Mouse (Mus musculus) erythroblast, embryonic 14.5 days (primary cell): ENCODE data around the gene Rexo5. TPM values are rescaled to one million over a fixed set of nuclear protein-coding genes. Genes with fewer than 3 reads are reported as not detected.

Experiments used
- H3K27me3 ChIP-seq: 2 replicates; pipeline ENCODE4 v1.6.1; 2012; ENCODE audit warnings: inconsistent platforms; ENCODE audit not compliant: control insufficient read depth
- H3K36me3 ChIP-seq: 2 replicates; pipeline ENCODE4 v1.6.1; 2012; ENCODE audit warnings: mild to moderate bottlenecking, inconsistent platforms; ENCODE audit not compliant: control insufficient read depth
- H3K4me1 ChIP-seq: 2 replicates; pipeline ENCODE4 v1.6.1; 2012; ENCODE audit warnings: inconsistent platforms; ENCODE audit not compliant: control insufficient read depth
- H3K4me3 ChIP-seq: replicated peaks from 2 replicates; pipeline ENCODE3; 2012; ENCODE audit warnings: moderate library complexity, mild to moderate bottlenecking, inconsistent platforms
- H3K9me3 ChIP-seq: 2 replicates; pipeline ENCODE4 v1.6.1; 2012; ENCODE audit warnings: low read length, inconsistent platforms, mixed read lengths; ENCODE audit not compliant: control insufficient read depth
- GATA1 ChIP-seq: IDR thresholded peaks from 2 replicates; pipeline ENCODE4 v1.6.1; 2012; ENCODE audit warnings: low read length, inconsistent platforms, mixed read lengths
- TAL1 ChIP-seq: IDR thresholded peaks from 3 replicates; pipeline ENCODE4 v1.6.1; 2012; ENCODE audit warnings: low read length, inconsistent platforms, mixed read lengths
- polyA plus RNA-seq: library from polyadenylated mRNA; stranded (reverse); fragments of >175 nt; gene quantifications from 2 replicates; pipeline ENCODE4 v1.2.3, GENCODE M21; 2012

Rexo5 gene
- polyA plus RNA-seq, 1 experiment, result 0.24 TPM

GRCm38 (mm10) chr7:119866136-119866535 is 72.3 kb downstream of the Rexo5 start:
- no peak overlapping the region for H3K4me3 ChIP-seq
- peaks cover 20% of the 10 kb centered on the region for H3K4me1 ChIP-seq
- TF ChIP-seq TAL1, result no peak
- TF ChIP-seq GATA1, result no peak
- no peaks in the 10 kb centered on the region for H3K9me3 ChIP-seq
- H3K36me3 ChIP-seq, result no peaks in the 10 kb centered on the region
- H3K27me3 ChIP-seq, result no peaks in the 10 kb centered on the region

- no peaks in the 10 kb centered on the region for H3K4me1 ChIP-seq
- no peaks in the 10 kb centered on the region for H3K36me3 ChIP-seq
- H3K4me3 ChIP-seq, result no peak overlapping the region
- TF ChIP-seq TAL1 (no peak), GATA1 (no peak)
- no peaks in the 10 kb centered on the region for H3K27me3 ChIP-seq
- no peaks in the 10 kb centered on the region for H3K9me3 ChIP-seq
These were observed 78.4 kb downstream of the Rexo5 start for GRCm38 (mm10) chr7:119872204-119872603.

DNA sequence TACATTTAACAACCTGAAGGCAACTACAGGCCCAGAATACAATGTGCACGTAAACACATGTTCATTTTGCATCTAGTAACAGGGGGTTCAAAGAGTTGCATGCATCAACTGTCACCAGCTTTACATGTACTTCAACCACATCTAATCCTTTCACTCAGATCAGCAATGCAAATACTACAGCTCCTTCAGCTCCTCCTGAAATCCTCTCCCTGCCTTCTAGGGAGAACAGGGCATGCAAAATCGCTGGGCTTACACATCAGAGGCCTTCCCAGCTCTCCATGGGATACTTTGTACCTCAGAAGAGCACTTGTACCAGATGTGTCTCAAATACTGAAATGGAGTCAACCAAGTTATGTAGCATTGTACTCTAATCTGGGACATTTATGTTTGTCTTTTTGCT is 79.2 kb downstream of the Rexo5 start:
- H3K36me3 ChIP-seq, result no peaks in the 10 kb centered on the region
- H3K4me1 ChIP-seq, result no peaks in the 10 kb centered on the region
- TF ChIP-seq GATA1 (no peak), TAL1 (no peak)
- no peaks in the 10 kb centered on the region for H3K27me3 ChIP-seq
- H3K9me3 ChIP-seq, result no peaks in the 10 kb centered on the region
- no peak overlapping the region for H3K4me3 ChIP-seq

GRCm38 (mm10) chr7:119875776-119876440 is 82.1 kb downstream of the Rexo5 start:
- Histone ChIP-seq H3K27me3 (no peaks in the 10 kb centered on the region), H3K36me3 (no peaks in the 10 kb centered on the region; the same call in 1 of the 2 replicates), H3K4me3 (no peak overlapping the region), H3K4me1 (no peaks in the 10 kb centered on the region), H3K9me3 (no peaks in the 10 kb centered on the region)
- TF ChIP-seq TAL1 (no peak), GATA1 (no peak)

DNA sequence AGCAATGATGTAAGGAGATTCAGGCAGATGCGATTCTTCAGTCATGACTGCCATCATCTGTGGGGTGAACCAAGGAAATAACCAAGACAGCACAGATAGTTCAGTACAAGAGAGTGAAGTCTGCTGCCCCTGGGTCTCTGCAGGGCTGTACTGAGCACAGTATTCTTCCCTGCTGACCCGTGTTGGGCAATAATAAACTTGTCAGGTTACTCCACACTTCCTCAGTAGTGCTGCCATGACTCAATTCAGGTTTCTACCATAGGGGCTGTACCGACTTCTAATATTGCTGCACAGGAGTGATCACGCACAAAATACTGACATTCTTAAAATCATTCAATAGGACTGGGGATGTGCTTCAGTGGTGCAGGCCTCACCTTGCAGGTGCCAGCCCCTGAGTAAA is 85.4 kb downstream of the Rexo5 start:
- Histone ChIP-seq H3K36me3 (no peaks in the 10 kb centered on the region; the same call in 1 of the 2 replicates), H3K27me3 (no peaks in the 10 kb centered on the region), H3K4me3 (no peak overlapping the region), H3K4me1 (no peaks in the 10 kb centered on the region), H3K9me3 (no peaks in the 10 kb centered on the region)
- no peak for TF ChIP-seq GATA1
- TF ChIP-seq TAL1, result no peak

DNA sequence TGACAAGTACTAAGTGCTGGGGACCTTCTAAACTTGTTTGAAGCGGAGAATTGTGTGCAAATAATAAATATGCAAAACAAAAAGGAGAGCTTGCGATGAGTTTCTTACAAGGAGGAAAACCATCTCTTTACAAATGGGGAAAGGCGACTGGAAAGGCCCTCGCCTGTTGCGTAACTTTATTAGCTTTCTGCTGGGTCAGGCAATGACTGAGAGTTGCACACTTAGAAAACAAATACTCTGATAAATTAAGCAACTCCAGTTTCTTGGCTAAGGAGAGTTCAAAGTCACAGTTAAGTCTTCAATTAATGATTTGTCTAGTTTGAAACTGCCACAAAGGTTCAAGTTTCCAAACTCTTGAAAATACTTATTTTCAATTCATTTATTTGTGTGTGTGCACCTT is 86.5 kb downstream of the Rexo5 start:
- no peaks in the 10 kb centered on the region for H3K9me3 ChIP-seq
- no peaks in the 10 kb centered on the region for H3K4me1 ChIP-seq
- H3K36me3 ChIP-seq, result no peaks in the 10 kb centered on the region; the same call in 1 of the 2 replicates
- H3K4me3 ChIP-seq, result no peak overlapping the region
- TF ChIP-seq TAL1 (no peak), GATA1 (no peak)
- H3K27me3 ChIP-seq, result no peaks in the 10 kb centered on the region

DNA sequence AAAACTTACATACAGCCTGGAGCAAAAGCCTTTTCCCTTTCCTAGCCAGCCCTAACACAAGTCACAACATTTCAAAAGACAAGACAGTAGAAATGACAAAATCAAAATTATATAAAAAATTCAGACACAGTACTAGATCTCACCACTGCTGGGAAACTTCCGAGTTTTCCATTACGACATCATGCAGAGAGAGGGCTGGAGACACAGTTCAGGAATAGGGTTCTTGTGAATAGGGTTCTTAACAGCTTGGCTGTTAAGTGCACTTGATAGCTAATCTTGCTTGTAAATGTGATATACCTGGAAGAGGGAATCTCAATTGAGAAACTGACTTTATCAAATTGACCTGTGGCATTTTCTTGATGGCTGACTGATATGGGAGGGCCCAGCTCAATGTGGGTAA is 87.4 kb downstream of the Rexo5 start:
- Histone ChIP-seq H3K4me1 (no peaks in the 10 kb centered on the region), H3K4me3 (no peak overlapping the region), H3K36me3 (no peaks in the 10 kb centered on the region; the same call in 1 of the 2 replicates), H3K27me3 (no peaks in the 10 kb centered on the region), H3K9me3 (no peaks in the 10 kb centered on the region)
- TF ChIP-seq TAL1 (no peak), GATA1 (no peak)

DNA sequence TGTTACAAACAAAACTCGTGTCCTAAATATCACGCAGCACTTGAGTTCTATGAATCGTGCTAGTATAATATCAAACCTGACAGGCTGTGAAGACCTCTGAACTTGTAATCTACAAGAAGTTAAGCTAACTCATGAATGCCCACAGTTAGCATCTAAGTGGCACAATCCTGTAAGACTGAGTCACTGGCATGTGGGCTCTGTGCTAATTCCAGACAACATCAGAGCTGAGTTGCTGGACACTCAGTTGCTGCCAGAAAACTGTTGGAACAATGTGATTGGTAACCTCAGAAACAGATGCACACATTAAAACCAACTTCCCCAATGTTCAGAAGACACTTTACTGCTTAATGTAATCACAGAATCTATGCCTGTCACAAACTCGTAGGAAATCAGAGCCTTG is 94.1 kb downstream of the Rexo5 start:
- no peaks in the 10 kb centered on the region for H3K27me3 ChIP-seq
- no peaks in the 10 kb centered on the region for H3K9me3 ChIP-seq
- H3K36me3 ChIP-seq, result no peaks in the 10 kb centered on the region
- H3K4me3 ChIP-seq, result no peak overlapping the region
- no peak for TF ChIP-seq TAL1
- TF ChIP-seq GATA1, result no peak
- peaks cover 6% of the 10 kb centered on the region; the same call in 1 of the 2 replicates for H3K4me1 ChIP-seq

DNA sequence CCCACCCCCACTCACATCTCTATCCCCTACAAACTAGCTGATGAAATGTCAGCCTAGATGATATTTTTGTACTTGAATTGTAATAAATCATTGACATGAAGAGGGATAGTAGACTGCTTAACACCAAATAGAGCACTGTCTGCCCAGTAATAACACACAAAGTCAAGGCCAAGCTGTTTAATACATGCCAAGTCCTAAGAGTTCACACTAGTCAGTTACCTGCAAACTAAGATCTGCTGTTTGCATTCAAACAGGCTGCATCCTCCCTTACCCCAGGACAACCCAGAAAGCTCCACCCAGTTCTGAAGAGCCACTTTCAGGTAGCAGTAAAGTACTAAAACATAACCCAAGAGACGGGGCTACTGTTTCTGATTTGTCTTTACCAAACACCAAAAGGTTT is 98.4 kb downstream of the Rexo5 start:
- no peaks in the 10 kb centered on the region for H3K27me3 ChIP-seq

DNA sequence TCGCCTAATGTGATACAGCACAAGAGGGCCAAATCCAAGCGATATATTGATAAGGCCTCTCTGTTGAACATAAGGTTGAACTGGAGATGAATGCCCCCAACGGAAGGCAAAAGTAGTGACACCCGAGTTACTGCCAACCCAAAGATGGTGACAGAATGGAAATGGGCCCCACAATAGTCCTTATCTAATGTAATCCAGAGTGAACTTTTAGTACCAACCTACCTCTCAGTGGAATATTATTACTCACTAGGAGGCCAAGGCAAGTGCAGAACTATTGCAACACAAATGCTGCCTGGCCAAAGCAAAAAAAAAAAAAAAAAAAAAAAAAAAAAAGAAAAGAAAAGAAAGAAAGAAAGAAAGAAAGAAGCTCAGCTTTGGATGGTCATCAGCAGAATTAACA is 98.9 kb downstream of the Rexo5 start:
- no peaks in the 10 kb centered on the region for H3K27me3 ChIP-seq
- H3K4me3 ChIP-seq, result no peak overlapping the region
- no peaks in the 10 kb centered on the region for H3K9me3 ChIP-seq
- peaks cover 36% of the 10 kb centered on the region for H3K4me1 ChIP-seq
- TF ChIP-seq GATA1 (no peak), TAL1 (no peak)
- no peaks in the 10 kb centered on the region for H3K36me3 ChIP-seq

More for the DNA sequence above, 98.4 kb downstream of the Rexo5 start:
- Histone ChIP-seq H3K4me1 (peaks cover 30% of the 10 kb centered on the region), H3K9me3 (no peaks in the 10 kb centered on the region), H3K4me3 (no peak overlapping the region), H3K36me3 (no peaks in the 10 kb centered on the region)
- TF ChIP-seq TAL1, result no peak
- TF ChIP-seq GATA1, result no peak
